Mouse (Mus musculus) fat pad, adult 2 months (tissue): ENCODE results near the gene Mvd.

Experiments used
- DNase-seq: peaks from one replicate; pipeline ENCODE4 v3.0.0-alpha.2; 2011; ENCODE audit warnings: low read depth, low spot score; ENCODE audit errors: extremely low read depth

Mvd gene

DNA sequence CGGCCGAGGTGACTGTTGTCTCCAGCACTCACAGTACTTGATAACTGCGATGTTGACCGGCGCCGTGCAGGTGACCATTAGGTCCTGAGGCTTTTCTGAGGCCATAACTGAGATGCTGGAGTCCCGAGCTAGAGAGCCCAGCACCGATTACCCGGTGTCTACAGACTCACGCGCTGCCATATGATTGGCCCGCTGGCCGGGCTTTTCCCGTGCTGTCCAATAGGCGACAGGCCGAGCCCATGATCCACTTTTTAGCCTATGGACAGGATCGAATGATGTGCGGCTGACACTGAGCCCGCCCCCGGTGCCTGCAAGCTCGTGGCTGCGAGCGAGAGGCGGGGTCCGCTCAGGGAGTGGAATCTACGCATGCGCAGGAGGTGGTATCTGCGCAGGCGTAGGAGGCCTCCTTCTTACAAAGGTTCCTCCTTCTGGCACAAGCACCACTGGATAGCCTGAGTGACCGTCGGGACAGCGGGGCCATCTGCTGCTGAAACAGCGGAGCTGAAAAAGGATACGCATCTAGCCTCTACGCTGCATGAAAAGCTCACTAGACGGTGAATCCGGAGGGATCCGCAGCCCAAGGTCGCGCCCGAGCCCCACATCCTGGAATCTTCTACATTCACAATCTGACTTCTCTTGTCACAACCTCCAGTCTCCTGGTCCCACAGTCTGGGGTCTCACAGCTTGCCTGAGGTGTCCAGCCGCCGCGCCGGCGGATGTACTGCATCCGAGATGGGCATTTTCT, at the start of gene Mvd:
Gene Mvd (minus strand): TSS at position 161 of the 745 bp plus-strand sequence.
- peak; percentile 85 for DNase-seq

DNA sequence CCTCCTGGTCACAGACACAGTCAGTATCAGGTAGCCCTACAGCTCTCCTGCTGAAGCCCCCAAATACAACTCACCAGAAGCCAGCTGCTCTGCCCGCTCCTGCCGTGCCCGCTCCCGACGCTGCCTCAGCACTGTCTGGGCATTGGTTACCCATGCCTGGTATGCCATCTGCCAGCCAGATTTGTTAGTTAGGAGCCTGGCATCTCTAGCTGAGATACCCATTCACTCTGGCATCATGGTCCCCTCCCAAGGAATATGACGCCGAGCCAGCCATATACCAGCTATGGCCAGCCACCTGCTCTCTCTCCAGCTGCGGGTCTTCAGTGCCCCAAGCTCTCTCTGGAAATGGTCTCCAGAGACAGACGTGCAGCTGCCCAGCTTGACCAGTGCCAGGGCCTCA, 45.2 kb upstream of the Mvd start:
- DNase-seq, result no peak

DNA sequence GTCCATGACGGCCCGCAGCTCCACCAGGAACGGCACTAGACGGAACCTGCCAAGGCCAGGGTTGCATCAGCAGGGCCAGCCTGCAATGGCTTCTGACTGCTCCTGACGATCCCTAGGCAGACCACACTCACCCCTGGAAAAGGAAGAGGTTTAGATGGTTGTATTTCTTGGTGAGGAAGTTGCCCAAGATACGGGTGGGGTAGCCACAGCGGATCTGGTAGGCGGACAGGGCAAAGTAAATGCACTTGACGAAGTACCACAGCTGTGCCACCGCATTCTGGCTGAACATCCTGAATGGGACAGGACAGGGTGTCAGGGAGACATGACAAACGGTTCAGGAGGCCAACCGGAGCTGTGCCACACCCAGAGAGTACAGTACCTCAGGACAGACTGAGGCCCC, 41.6 kb upstream of the Mvd start:
- no peak for DNase-seq

DNA sequence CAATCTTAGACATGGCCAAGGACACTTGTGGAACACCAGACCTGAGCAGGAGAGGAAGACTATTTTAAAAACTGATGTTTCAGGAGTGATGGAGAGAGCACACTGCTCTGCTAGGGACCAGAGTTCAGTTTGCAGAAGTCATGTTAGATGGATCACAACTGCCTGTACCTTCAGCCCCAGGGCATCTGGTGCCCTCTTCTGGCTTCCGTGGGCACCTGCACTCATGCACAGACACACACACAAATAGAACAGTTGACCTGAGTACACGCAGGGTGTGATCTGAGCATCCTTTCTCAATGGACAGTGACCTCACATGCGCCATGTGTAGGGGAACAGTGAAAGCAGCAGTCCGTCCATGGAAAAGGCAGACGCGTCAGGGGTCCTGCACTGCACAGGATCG, 40.7 kb upstream of the Mvd start:
- no peak for DNase-seq

DNA sequence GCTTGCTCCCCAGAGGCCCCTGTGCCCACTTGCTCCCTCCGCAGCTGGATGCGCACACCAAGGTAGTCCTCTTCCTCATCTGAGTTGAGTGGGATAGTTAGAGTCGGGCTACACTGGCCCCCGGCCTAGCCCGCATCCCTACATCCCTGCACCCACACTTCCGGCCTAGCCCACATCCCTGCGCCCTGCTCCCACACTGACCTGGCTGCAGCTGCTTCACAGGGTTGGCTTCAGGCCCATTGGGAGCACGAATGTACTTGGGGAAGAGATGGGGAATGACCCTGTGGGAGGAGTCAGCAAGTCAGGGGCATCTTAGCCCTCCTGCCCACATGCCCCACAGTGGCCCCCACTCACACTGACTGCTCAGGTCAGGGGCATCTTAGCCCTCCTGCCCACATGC, 39.2 kb upstream of the Mvd start:
- no peak for DNase-seq

DNA sequence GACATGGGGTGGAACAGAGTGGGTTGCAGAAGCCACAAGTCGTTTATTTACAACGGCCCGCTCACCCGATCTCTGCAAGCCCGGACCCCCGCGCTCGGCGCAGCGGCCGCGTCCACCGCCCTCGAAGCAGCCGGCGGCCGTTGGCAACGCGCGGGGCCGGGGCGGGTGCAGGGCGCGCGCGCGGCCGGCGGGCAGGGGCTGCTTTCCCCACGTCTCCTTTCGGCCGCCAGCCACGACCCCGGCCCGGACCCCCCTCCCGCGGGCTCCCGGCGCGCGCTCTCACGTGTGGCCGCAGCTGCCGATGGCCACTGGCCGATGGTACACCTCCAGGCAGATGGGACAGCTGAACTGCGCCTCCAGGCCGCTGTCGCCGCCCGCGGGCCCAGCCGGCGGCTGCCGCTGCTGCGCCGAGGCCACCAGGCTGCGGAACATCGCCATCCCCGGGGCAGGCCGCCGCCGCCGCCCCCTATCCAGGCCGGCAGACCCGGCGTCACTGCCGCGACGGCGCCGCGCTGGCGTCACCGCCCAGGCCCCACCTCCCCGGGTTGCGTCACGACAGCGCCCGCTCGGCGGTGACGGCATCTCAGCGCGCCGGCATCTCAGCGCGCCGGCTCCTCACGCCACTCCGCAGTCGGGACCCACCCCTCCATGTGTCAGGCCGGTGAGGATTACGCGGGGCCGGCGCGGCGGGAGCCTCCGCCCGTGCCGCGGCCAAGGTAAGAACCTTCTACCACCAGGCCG, 32.5 kb upstream of the Mvd start, which contains the start of the genes Rnf166 and Ctu2:
Gene Rnf166 (minus strand): TSS at position 485 of the 741 bp plus-strand sequence.
Gene Ctu2 (plus strand): TSS at position 564 of the 741 bp plus-strand sequence.
- DNase-seq, result no peak

DNA sequence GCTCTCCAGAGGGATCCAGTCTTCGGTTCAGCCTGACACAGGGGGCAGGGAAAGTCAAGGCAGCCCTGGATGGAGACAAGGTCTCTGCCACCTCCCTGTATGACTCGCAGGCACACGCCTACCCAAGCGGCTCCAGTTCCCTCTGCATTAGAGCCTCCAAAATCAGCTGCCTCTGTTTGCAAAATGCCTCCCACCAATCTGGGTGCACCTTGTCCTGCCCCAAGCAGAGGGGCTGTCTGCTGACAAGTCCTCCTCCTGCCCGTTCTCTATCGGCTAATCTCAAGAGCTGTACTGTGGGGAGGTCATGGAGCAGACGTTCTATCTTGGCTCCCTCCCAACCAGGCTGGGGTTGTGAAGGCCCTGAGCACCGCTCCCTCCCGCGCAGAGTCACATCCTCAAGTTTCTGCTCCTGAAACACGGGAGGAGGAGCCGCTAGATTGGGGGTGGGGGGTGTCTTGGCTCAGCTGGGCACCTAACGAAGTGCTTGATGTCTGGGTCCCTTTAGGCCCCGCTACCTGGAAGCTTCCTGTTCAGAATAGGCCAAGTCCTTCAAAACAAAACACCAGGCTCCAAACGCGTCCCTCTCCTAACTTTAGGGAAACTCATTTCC, 31.8 kb upstream of the Mvd start:
- DNase-seq, result no peak

DNA sequence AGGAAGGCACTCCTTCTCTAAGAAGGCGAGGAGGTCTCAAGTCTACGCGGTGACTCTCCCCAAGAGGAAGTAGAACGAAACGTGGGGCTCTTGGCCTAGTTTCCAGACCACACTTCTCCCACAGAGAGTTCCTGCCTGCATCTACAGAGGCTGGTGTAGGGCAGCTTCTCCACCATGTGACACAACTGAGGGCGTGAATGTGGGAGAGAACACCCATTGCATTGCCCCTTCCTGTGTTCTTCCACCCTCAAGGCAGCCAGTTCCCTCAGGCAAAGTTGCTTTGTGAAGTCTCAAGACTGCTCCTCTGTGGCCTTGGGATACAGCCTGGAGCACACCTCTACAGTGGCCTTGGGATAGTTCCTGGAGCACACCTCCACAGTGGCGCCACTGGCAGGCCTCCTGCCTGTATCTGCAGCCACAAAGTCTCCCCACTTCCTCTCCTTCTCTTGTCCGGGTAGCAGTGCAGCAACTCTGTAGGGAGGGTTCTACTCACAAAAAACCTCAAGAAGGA, 30.7 kb upstream of the Mvd start:
- no peak for DNase-seq

DNA sequence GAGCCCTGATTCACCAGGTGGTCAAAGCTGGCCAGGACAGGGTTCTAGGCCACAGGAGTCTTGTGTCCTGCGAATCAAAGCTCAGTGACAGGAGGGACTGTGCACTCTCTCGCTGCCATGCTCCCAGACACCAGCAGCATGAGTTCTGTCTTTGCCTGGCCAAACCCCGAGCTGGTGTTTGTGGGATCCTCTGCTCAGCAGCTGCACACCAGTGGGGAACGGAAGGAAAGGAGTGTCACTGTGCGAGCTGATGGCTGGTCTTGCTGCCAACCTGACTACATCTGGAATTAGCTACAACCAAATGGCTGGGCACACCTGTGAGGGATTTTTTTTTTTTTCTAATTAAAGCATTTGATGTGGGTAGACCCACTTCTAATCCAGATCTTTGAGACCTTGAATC, 27.5 kb upstream of the Mvd start:
- DNase-seq, result no peak

DNA sequence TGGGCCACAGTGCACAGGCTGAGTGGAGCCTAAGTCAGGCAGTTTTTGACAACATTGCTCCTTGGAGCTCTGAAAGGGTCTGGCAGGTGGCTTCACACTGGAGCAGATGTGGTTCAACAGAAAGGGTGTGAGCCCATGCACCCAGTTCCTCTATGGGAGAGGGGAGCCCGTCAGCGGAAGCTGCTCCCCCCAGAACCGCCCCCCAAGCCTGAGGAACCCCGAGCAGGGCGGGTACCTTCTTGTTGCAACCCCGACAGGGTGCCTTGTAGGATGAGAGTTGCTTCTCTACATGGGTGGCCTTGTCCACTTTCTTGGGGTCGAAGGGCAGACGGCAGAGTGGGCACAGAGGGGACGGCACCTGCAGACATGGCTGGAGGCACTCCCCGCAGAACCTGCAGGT, 26.7 kb upstream of the Mvd start:
- no peak for DNase-seq

DNA sequence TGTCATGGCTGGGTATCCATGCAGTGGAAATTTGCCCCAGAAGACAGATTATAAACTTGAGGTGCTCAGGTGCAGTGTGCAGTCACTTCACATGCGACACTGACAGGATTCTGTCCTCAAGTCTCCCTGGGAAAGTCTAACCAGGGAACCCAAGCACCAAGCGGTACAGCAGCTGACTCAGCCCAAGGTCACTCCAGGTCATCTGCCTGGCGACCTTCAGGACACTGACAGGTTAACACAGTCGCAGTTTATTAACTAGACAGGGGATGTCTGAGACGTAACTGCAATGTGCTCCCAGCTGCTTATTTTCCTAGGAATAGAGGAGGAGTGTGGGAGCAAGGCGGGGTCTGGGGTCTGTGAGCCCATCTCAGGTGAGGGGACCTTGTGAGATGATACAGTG, 26.2 kb upstream of the Mvd start:
- no peak for DNase-seq

DNA sequence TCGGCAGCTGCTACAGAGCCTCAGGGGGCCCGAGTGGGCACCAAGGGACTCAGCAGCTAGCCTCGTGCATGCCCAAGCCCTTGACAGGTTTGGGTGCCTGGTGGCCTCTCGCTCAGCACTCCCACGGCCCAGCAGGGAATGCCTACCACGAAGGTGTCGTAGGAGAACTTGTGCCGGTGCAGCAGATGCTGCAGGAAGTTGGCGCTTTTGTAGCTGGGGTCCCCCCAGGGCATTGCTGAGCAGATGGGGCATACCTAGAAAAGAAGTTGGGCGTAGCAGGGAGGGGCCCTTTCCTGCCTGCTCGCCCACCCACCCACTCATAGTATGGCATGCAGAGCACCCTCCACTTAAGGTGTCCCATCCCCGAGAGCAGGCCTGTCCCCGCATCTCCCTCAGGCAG, 24.6 kb upstream of the Mvd start:
- DNase-seq, result no peak

DNA sequence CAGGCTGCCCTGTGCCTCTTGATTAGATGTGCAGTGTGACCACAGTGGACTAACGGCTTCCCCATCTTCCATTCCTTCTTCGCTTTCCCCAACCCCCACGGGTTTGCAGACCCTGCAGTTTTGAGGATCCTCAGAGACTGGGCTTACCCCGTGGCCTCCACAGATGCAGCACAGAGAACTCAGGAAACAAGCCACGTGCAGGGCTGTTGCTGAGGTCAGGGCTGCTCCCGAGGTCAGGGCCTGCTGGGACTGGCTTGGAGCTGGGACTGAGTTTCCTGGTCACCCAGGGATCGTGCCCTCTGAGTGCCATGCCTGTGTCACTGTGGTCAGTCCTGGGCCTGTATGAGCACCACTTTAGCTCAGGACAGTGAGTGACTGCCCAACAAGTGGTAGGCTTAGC, 21.8 kb upstream of the Mvd start:
- DNase-seq, result no peak

DNA sequence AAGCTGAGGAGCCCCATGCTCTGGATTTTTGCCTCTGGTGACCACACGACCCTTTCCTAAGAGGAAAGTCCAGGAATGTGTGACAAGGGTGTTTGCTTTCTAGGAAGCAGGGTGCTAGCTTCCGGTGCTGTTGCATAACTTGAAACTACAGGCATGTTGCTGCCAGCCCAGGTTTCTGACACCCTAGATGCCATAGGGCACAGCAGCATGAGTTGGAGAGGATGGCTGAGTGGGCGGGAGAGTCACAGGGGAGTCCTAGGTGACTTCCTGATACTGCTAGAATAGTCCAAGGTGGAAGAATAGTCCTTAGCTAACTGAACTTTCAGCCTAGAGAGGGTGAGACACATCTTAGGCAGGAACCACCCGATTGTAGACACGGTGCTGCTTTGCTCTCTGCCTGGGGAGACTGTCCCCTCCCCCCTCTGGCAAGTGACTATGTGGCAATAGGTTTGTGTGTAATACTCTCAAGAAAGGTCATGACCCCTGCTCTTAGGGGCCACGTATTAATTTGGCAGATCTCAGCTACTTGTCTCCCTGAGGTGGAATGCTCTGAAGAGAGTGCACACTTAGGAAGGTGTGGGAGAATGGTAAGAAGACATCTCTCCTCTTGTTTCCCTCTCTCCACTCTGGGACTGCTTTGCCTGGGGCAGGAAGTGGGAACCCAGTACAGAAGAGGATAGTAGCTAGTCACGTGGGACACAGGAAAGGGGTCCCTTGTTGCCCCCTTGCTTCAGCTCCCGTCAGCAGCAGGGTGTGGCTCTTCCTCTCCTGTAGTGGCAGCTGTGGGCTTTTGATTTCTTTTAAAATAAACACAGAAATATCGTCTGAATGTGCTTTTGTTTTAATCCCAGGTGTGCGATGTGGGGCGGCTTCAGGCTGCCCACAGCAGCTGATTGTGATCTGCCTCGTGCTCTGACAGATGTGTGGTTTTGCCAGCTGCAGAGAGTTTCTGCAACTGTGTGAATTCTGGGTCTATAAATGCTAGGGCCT, 20.7 kb upstream of the Mvd start:
- DNase-seq, result peak; percentile 54

DNA sequence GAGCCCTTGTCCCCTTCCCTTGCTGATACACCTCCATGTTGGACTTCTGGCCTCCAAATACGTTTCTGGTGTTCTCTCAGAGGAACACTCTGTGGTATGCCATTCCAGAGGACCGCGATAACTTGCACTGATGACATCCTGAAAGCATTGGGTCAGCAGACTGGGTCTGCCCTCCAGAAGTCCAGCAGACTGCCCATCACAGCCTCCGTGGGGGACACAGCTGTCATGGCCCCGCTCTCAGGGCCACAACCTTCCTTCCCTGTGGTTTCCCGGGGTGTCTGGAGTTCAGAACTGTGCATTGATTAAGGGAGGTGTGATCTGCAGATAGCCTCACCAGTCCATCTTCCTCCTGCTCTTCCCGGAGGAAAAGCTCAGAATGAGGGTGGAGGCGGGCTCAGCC, 19.3 kb upstream of the Mvd start:
- no peak for DNase-seq

DNA sequence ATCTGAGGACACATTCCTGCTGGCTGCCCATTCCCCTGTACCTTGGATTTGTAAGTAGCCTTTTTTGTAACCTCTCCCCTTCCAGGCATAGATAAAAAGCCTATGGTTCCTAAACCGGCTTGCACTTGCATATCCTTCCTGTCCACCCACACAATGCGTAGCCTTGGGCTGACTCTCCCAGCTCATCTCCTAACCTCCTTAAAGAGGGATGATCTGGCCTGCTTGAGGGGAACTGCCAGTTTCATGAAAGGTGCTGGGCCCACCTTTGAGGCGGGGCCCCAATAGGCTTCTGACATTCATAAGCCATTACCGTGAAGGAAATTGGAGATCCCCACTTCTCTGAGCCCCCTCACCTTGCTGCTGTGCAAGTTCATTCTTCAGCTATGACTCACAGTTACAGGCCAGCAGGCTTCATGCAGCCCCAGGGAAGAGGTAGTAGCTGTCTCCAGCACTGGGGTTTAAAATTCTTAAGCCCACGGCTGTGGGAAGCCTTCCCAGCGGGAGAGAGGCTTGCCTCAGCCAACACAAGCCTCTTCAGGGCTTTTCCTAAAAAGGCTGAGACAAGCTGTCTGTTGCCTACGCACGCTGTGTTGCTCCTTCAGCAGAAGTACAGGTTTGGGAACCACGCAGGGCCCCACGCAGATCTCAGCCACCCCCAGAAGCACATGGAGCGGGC, 18.4 kb upstream of the Mvd start:
- DNase-seq, result peak; percentile 96

DNA sequence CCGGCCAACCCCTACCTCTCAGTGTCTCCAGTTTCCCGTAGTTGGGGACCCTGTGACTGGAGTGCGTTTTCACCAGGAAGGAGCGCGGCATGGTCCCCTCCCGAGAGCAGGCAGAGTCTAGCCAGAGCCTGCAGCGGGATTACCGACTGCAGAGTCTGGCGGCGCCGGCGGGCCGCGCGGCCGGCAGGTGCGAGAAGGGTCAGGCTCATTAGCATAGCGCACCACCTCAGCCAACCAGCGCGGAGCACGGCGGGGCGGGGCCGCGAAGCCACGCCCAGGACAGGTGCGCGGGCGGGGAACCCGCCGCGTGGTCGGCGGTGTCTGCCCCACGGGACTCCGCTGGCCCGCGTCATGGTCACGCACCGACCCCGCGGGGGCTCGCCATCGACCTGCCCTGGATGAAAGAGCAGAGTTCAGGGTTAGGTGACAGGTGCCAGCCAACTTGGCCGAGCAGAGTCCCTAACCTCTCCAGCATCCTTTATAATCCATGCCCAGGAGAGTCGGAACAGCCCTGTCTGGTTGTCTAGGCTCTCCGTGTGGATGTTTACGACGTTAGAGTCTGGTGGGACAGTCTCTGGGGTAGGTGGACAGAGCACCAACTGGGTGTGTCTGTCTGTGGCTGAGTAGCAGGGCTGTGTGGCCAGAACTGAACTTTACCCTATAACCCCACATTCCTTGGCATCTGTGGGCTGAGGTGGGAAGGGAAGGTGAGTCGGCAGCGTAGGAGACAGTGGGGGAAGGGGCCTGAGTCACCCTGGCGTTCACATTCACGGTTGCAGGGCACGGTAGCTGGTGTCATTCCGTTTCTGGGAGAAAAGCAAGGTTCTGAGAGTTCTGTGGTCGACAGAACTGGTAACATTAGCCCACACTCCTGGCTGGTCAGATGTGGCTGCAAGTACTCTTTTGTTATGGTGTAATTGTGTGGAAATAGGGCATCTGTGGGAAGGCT, 17.6 kb upstream of the Mvd start, which contains the start of gene Snai3:
Gene Snai3 (minus strand): TSS at position 210 of the 949 bp plus-strand sequence.
- DNase-seq, result no peak

DNA sequence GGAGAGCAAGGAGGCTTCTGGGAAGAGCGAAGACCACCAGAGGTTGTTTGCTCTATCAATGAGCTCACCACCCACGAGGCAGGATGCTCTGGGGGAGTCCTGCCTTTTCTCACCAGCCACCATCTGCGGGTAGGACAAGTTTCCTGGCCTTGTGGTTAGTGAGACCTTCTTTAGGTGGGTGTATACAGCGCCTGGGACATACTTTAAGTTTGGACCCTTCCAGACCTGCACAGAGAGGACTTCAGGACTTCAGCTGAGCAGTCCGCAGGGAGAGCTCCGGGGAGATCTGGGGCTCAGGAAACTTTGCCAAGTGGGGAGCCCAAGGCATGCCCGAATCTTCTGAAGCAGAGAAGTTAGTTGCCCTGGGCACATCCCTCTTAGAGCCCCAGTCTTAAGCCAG, 16.8 kb upstream of the Mvd start:
- no peak for DNase-seq
